Mouse (Mus musculus) frontal cortex, adult 2 months (tissue): Measurements from ENCODE around the gene Zfp644. TPM values are rescaled to one million over a fixed set of nuclear protein-coding genes. Genes with fewer than 3 reads are reported as not detected.
A peak's percentile ranks its signal among the peaks of the same experiment; 100 is the strongest.

Experiments
- DNase-seq, 2 experiments: peaks; one replicate each; pipeline ENCODE4 v3.0.0; 2022; ENCODE audit warnings: low spot score in 1 of 2; ENCODE audit errors: extremely low spot score in 1 of 2
- polyA plus RNA-seq: library from polyadenylated mRNA; depleted of rRNA; stranded (reverse); fragments of >200 nt; gene quantifications from 2 replicates; pipeline ENCODE4 v1.2.3, GENCODE M21; 2012

The Zfp644 gene
- polyA plus RNA-seq, 1 experiment = 41.3 TPM

DNA sequence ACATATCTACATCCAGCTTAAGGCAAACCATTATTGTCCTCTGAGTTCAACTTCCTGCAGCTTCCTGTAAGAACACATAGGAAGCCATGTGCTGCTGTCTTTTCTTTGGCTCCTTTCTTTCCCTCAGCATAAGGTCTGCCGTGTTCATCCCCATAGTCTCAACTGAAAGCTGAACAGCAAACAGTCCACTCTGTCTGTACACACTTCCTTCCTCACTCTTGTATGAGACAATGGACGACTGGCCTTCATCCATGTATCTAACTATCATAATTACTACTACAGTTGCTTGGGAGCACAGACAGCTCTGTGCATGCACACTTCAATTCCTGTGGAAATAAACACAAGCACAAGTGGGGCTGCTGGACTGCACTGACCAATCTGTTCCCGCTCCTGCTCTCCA lies 25.2 kb downstream of the Zfp644 start:
- no peak for DNase-seq

GRCm38 (mm10) chr5:106664910-106665309 lies 32.2 kb downstream of the Zfp644 start:
- DNase-seq = no peak

- no peak for DNase-seq
These were observed 36.2 kb downstream of the Zfp644 start for GRCm38 (mm10) chr5:106660867-106661266.

GRCm38 (mm10) chr5:106652790-106653328 lies 44.2 kb downstream of the Zfp644 start:
- DNase-seq = no peak

DNA sequence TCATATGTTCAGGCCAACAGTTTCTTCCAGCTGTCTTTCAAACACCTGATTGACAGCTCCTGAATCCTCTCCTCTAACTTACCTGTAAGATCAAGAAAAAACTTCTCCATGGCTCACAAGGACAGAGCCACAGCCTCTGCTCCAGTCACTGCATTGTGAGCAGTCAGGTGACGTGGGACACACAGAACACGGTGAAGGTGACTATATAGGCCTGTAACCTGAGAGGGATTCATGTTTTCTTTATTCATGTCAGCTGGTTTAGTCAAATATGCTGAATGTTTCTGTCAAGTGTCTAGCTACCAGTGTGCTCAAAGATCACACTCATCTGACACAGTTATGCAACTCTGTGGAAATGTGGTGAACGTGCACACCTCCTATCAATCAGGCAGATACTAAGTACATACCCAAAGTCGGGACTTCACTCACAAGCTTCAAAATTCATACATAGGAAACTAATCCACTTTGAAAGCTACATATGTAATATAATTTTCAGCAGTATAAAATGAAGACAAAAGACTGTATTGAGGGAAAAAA lies 44.8 kb downstream of the Zfp644 start:
- DNase-seq = no peak

DNA sequence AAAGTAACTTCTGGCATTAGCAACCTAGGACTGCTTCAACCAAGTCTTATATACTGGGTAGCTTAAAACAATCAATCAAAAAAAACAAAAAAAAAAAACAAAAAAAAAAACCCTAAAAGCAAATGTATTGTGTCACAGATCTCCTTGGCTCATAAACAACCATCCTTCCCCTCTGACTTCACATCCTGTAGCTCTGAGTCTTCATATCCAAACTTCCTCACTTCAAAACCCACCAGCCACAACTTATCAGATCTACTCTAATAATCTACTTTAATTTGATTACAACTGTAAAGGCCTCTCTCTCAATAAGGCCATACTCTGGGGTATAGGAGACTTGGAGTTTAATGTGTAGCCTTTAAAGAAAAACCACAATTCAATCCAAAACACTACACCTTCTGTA lies 47.1 kb downstream of the Zfp644 start:
- DNase-seq = no peak

- peak in 1 of 2 experiments; percentile 15 for DNase-seq
These were observed 47.6 kb downstream of the Zfp644 start for GRCm38 (mm10) chr5:106649441-106649840.

GRCm38 (mm10) chr5:106643434-106643833 lies 53.7 kb downstream of the Zfp644 start:
- DNase-seq = no peak

- no peak for DNase-seq
These were observed 55.2 kb downstream of the Zfp644 start for GRCm38 (mm10) chr5:106641876-106642275.

GRCm38 (mm10) chr5:106640235-106640809 lies 56.8 kb downstream of the Zfp644 start:
- DNase-seq = no peak

- DNase-seq = no peak
These were observed 57.5 kb downstream of the Zfp644 start for GRCm38 (mm10) chr5:106639627-106640026.

GRCm38 (mm10) chr5:106636423-106636946 lies 60.6 kb downstream of the Zfp644 start:
- no peak for DNase-seq

DNA sequence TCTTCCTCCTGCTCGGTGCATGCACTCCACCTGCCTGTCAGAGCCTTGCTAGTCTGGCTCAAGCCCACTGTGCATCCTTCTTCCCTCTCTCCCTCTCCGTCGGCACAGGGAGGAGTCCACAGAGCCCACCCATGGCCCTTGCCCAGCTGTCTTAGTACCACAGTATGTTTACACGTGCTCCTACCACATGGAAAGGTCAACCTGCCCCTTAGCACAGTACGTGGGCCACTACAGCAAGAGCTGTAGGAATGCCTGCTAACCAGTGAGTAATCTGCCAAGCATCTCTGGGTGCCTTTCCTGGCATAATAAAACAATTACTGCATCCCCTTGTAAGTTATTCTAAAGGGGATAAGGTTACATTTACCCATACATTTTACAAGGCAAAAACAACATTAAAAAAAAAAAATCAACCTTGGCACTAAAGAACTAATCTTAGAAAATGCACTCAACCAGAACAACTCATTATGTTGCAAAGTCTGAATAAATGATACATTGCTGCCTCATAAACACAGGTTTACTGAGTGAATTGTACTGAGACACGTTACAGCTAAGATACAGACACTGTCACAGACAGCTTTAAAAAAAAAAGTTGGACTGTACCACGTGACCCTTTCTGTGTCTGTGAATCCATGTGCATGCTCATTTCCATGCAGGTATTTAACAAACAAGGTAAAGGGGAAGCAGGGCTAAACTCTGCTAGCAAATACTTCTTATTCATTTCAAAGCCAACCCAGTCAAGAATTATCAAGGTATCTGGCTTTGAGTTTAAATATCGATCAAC lies 68.5 kb downstream of the Zfp644 start:
- DNase-seq = no peak

GRCm38 (mm10) chr5:106623337-106623736 lies 73.8 kb downstream of the Zfp644 start:
- peak in 1 of 2 experiments; percentile 41 for DNase-seq

DNA sequence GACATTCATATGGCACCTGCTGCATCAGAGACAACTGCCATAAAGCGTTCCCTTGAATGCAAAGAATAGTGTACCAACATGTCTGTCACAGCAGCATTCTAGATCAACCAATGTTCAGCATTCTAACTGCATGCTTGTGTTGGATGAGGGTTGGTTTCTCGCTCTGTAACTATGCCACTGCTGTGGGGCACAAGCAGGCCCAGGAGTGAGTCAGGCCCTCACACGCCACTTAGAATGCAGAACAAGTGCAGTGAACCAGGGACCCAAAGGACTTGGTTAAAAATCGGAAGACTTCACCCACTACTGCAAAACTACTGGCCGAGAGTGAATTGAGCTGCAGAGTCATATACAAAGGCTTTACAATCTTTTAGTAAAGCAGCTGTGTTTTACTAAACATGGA lies 74.9 kb downstream of the Zfp644 start:
- no peak for DNase-seq

DNA sequence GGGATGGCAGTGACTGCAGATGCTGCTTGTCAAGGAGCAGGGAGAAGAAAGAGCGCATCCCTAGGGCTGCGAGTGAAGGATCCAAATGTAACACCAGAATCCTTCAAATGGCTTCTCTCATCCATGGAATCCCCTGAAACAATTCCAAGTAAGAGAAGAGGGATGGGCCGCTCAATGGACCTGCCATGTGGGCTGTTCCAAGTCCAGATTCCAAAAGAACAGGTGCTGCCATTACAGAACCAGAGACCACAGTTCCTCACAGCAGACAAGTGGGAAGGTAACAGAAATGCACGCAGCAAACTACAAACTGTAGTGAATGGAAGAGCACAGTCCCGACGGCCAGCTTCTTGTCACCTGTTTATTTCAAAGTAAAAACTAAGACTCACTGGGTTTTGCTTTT lies 76.6 kb downstream of the Zfp644 start:
- DNase-seq = no peak

GRCm38 (mm10) chr5:106615006-106615405 lies 82.1 kb downstream of the Zfp644 start:
- no peak for DNase-seq

- no peak for DNase-seq
These were observed 82.5 kb downstream of the Zfp644 start for GRCm38 (mm10) chr5:106614570-106614969.

DNA sequence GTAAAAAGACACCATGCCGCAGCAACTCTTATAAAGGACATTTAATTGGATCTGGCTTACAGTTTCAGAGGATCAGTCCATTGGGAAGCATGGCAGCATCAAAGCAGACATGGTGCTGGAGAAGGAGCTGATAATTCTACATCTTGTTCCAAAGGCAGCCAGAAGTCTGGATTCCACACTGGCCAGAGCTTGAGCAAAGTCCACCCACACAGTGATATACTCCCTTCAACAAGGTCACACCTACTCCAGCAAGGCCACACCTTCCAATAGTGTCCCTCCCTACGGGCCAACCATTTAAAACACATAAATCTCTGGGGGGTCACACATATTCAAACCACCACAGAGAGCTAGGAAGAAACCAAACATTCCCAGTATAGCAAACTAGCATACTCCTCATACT lies 84.9 kb downstream of the Zfp644 start:
- DNase-seq = no peak

DNA sequence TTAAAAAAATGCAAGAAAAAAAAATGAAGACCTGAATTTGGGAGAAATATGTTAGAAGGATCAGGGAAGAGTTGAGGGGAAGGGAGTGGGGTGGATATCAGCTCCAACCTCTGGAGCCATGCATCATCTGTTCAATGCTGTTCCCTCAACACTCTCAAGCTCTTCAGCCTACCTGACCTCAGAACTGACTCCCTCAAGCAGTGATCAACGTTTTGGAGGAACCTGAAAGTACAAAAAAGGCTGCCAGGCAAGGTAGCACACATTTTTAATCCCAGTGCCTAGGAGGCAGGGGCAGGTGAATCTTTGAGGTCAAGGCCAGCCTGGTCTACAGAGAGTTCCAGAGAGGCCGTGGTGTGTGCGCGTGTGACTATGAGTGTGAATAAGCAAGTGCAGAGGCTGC lies 88.3 kb downstream of the Zfp644 start, which contains the start of gene Gm17304:
TSS of gene Gm17304 (plus strand) at position 301 of the 400 bp plus-strand sequence.
- no peak for DNase-seq

DNA sequence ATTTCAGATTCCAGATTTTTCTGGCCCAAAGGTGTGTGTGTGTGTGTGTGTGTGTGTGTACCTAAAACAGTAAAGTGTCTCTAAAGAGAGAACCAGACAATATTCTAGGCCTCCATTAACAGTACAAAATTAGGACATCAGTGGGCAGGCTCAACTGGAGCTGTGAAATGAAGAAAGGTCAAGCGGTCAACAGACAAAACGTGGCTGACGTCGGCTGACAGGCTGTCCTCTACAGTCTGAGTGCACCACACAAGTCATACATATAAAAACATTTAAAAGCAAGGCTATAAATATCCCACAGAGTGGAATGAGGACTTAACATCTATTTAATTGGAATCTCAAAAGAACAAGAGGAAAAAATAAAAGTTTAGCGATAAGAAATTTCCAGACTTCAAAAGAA lies 90.0 kb downstream of the Zfp644 start:
- no peak for DNase-seq
